Mouse (Mus musculus) bone marrow macrophage, adult 2 months (primary cell): ENCODE results near the gene Lmnb2.

Experiments used
- CTCF ChIP-seq: IDR thresholded peaks from 2 replicates; pipeline ENCODE4 v1.5.1; 2012; ENCODE audit warnings: low read depth, mild to moderate bottlenecking, low read length, moderate library complexity
- POLR2A ChIP-seq: IDR thresholded peaks from 2 replicates; pipeline ENCODE4 v1.6.1; 2012; ENCODE audit warnings: mild to moderate bottlenecking, low read depth, low read length, borderline replicate concordance

- no peak for TF ChIP-seq CTCF
- TF ChIP-seq POLR2A = no peak
These were observed 17.5 kb downstream of the Lmnb2 start, which contains the start of gene Timm13 for GRCm38 (mm10) chr10:80900318-80901247.
